Mouse (Mus musculus) kidney, embryonic 15.5 days (tissue): ENCODE results near the gene Eif4e2. TPM values are rescaled to one million over a fixed set of nuclear protein-coding genes. Genes with fewer than 3 reads are reported as not detected.

Experiments
- ATAC-seq: fragments of 200-750 bp; cut with Nextera tagmentation; replicated peaks from 2 replicates; pipeline ENCODE4 v1.8.0; 2017; ENCODE audit warnings: moderate TSS enrichment; ENCODE audit not compliant: low FRiP score
- H3K27ac ChIP-seq: fragments of 300-500 bp; sonication (generic); 2 replicates; pipeline ENCODE4 v1.5.1; 2015; ENCODE audit warnings: mild to moderate bottlenecking, inconsistent platforms
- H3K27me3 ChIP-seq: fragments of 300-500 bp; sonication (generic); 2 replicates; pipeline ENCODE4 v1.6.1; 2015; ENCODE audit warnings: inconsistent platforms
- H3K36me3 ChIP-seq: fragments of 300-500 bp; sonication (generic); 2 replicates; pipeline ENCODE4 v1.6.1; 2015; ENCODE audit warnings: inconsistent platforms
- H3K4me1 ChIP-seq: fragments of 300-500 bp; sonication (generic); 2 replicates; pipeline ENCODE4 v1.6.1; 2015; ENCODE audit warnings: inconsistent platforms
- H3K4me2 ChIP-seq: fragments of 300-500 bp; sonication (generic); 2 replicates; pipeline ENCODE4 v1.6.1; 2015; ENCODE audit warnings: moderate library complexity, mild to moderate bottlenecking, inconsistent platforms
- H3K4me3 ChIP-seq: fragments of 300-500 bp; sonication (generic); replicated peaks from 2 replicates; pipeline ENCODE4 v1.5.1; 2015; ENCODE audit warnings: mild to moderate bottlenecking, inconsistent platforms
- H3K9ac ChIP-seq: fragments of 300-500 bp; sonication (generic); 2 replicates; pipeline ENCODE4 v1.6.1; 2015; ENCODE audit warnings: mild to moderate bottlenecking, inconsistent platforms
- H3K9me3 ChIP-seq: fragments of 300-500 bp; sonication (generic); replicated peaks from 2 replicates; pipeline ENCODE4 v1.6.1; 2016; ENCODE audit warnings: inconsistent platforms
- WGBS: fragments of 180-500 bp; shearing (Covaris S2); methylation state at CpG from one replicate; pipeline ENCODE4 v1.1.7; 2015; ENCODE audit warnings: mixed read lengths; 5-methylcytosine and 5-hydroxymethylcytosine counted together
- polyA plus RNA-seq: library from polyadenylated mRNA; unstranded; fragments of >200 nt; fragmentation: Nextera tagmentation; extraction: Ambion mirVana; gene quantifications from 2 replicates; pipeline ENCODE4 v1.2.1, GENCODE M21; 2015

Gene Eif4e2
- polyA plus RNA-seq, result 164 and 168 TPM in 2 replicates

DNA sequence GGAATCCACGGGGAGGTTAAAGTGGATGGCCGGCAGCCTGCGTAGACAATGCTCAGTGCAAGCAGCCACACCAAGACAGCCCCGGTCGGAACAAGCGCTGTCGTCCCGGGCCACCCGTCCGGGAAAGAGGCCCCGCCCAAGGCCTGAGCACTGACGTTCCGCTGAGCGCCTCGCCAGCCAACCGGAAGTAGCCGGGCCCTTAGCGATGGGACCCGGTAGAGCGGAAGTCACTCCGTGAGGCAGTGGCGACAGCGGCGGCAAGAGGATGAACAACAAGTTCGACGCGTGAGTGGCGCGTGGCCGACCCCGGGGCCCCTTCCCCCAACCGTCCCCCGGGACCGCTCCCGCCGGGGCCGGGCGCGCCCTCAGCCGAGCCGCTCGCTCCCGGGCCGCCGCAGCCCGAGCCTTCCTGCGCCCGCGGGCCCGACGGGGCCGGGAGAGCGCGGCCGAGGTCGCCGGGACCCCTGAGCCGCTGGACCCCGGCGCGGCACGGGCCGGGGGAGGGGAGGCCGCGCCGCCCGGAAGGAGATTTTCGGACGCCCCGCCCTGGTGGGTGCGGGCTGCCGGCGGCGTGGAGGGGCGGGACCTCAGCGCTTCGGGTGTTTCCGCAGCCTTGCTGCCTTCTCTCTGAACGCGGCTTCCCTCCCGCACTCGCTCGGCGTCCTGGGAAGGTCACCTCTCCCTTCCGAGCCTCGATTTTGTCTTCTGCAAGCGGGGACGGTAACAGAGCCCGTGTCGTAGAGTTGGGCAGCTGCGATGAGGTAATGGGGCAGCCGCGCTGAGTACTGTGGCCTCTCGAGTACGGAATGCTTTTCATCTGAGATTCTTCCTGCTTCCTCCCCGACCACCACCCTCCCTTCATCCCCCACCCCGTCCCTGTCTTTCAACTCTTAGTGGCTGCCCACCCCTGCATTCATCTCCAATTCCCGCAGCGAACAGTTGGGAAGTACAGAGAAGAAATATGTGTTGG lies at the start of gene Eif4e2:
TSS of gene Eif4e2 (plus strand) at position 180 of the 970 bp plus-strand sequence.
- H3K36me3 ChIP-seq, result peaks cover 9% of the 10 kb centered on the region; the same call in 1 of the 2 replicates
- H3K4me3 ChIP-seq, result peak within 1 kb of the TSS; percentile 91
- H3K27ac ChIP-seq, result peak within 1 kb of the TSS; percentile 100
- peak; percentile 97 for ATAC-seq
- H3K9ac ChIP-seq, result peak within 1 kb of the TSS; percentile 99
- WGBS, result under 1% methylated on average over 86 of the region's 99 CpGs
- no peaks in the 10 kb centered on the region for H3K9me3 ChIP-seq
- peaks cover 37% of the 10 kb centered on the region for H3K4me1 ChIP-seq
- H3K4me2 ChIP-seq, result peak within 1 kb of the TSS; percentile 69
- no peaks in the 10 kb centered on the region for H3K27me3 ChIP-seq

- Histone ChIP-seq H3K4me1 (peaks cover 6% of the 10 kb centered on the region), H3K4me2 (no peak overlapping the region), H3K9me3 (no peaks in the 10 kb centered on the region), H3K27ac (no peak overlapping the region), H3K27me3 (peaks cover 90% of the 10 kb centered on the region), H3K36me3 (no peaks in the 10 kb centered on the region), H3K9ac (no peak overlapping the region), H3K4me3 (no peak overlapping the region)
- WGBS, result 22% methylated on average over 11 of the region's 11 CpGs
- 0 out of 2 replicates have a peak, but pooled peaks have one; percentile 36 for ATAC-seq
These were observed 49.4 kb upstream of the Eif4e2 start for GRCm38 (mm10) chr1:87164164-87164795.

DNA sequence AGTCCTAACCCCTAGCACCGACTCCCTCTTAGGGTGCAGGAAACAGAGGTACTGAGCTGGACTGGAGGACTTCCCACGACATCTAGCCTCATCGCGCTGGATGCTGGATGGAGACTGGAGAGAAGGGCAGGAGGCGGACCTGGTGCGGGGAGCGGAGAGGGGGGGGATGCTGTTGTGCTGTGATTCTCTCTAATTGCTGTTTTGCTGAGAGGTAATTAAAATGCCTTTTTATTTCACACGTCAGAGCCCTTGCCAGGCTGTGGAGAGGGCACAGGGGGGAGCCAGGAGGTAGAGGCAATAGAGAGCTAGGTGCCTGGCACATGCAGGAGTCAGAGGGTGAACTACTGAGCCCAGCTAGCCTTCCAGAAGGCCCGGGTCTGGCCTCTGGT lies 48.9 kb upstream of the Eif4e2 start:
- Histone ChIP-seq H3K36me3 (no peaks in the 10 kb centered on the region), H3K9me3 (no peaks in the 10 kb centered on the region), H3K27ac (no peak overlapping the region), H3K4me3 (no peak overlapping the region), H3K4me1 (peaks cover 8% of the 10 kb centered on the region), H3K9ac (no peak overlapping the region), H3K4me2 (no peak overlapping the region), H3K27me3 (peaks cover 93% of the 10 kb centered on the region)
- no peak for ATAC-seq
- WGBS, result 37% methylated on average over 9 of the region's 9 CpGs

DNA sequence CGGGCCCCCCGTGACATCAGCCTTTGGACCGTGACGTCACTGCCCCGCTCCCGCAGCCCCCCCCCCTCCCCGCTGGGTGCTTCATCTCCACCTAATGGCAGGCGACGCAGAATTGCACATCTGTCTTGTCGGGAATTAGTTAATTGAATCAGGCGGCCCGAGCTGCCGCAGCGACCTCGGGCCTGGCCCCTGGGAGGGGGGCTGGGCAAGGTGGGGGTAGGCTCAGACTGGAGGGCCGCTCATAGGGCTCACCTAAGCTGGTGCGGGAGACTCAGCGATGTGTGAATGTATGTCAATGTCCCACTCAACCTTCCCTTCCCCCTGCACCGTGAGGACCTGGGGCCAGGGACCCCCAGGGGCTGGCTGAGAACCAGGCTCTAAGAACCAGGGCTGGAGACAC lies 43.3 kb upstream of the Eif4e2 start:
- Histone ChIP-seq H3K9me3 (no peaks in the 10 kb centered on the region), H3K27ac (no peak overlapping the region), H3K4me3 (no peak overlapping the region), H3K36me3 (no peaks in the 10 kb centered on the region), H3K27me3 (peaks cover 85% of the 10 kb centered on the region), H3K9ac (no peak overlapping the region), H3K4me1 (peaks cover 29% of the 10 kb centered on the region), H3K4me2 (peak overlapping the region; percentile 33)
- 9% methylated on average over 18 of the region's 19 CpGs for WGBS
- no peak for ATAC-seq

- H3K9me3 ChIP-seq, result no peaks in the 10 kb centered on the region
- peaks cover 77% of the 10 kb centered on the region for H3K27me3 ChIP-seq
- no peak for ATAC-seq
- peaks cover 38% of the 10 kb centered on the region for H3K4me1 ChIP-seq
- 96% methylated on average over 1 of the region's 1 CpGs for WGBS
- H3K4me2 ChIP-seq, result no peak overlapping the region
- no peak overlapping the region for H3K4me3 ChIP-seq
- no peak overlapping the region for H3K27ac ChIP-seq
- no peaks in the 10 kb centered on the region for H3K36me3 ChIP-seq
- H3K9ac ChIP-seq, result no peak overlapping the region
These were observed 42.4 kb upstream of the Eif4e2 start for GRCm38 (mm10) chr1:87171312-87171711.

DNA sequence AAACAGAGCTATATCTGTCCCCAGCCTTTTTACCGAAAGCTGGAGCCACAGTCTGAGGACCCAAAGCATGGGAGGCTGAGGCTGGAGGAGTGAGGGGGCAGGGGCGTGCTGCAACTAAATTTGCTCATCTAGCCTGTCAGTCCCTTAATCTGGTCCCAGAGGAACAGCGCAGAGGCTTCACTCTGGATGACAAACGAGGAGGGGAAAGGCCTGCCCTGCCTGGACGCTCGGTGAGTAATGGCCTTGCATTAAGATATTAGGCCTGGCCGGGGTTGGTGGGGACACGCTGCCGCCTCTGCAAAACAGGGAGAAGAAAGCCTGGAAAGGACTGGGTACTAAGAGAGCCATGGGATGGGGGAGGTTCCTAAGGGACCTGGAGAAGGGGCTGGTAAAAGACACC lies 41.4 kb upstream of the Eif4e2 start:
- Histone ChIP-seq H3K4me1 (peaks cover 39% of the 10 kb centered on the region), H3K4me2 (no peak overlapping the region), H3K27ac (no peak overlapping the region), H3K4me3 (no peak overlapping the region), H3K9me3 (no peaks in the 10 kb centered on the region), H3K9ac (no peak overlapping the region), H3K27me3 (peaks cover 70% of the 10 kb centered on the region), H3K36me3 (no peaks in the 10 kb centered on the region)
- no peak for ATAC-seq
- 40% methylated on average over 9 of the region's 9 CpGs for WGBS

DNA sequence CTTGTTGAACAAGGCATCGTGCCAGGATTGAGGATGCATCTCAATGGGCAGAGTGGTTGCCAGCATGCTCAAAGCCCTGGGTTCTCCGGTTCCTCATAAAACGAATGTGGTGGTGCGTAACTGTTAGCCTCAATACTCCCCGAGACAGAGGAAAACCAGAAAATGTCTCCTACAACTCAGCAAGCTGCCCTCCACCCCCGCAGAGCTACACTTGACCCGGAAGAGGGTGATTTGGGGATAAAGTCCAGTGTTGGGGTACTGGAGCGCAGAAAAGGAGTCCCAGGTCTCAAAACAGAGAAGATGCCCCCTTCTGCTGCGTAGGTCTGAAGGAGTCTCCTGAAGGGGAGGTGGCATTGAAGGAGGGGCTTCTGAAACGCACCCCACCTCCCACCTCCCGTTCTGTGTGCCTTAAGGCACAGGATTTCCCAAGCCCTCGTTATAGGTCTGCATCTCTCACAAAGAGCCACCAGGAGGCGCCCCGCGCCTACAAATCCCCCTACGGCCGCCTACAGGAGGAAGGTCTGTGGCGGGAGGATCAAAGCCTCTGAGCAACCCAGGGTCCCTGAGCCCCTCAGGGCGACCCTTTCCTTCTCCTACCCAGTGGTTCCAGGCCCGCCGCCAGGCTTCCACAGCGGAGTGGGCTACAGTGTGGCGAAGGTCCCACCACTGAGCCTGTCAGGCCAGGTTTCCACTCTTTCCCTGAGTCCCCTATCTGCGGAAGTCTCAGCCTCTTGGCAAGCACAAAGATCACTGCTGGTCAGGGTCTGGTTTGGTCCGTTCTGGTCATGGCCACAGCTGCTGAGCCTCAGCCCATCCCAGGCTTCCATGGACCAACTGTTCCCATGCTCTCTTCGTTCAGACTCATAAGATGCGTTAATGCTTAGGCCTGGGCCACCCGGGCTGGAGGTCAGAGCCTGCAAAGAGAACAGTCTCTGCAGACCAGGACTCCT lies 39.4 kb upstream of the Eif4e2 start:
- no peaks in the 10 kb centered on the region for H3K9me3 ChIP-seq
- H3K4me2 ChIP-seq, result peak overlapping the region; percentile 45
- no peak overlapping the region for H3K27ac ChIP-seq
- H3K4me3 ChIP-seq, result no peak overlapping the region
- no peak overlapping the region for H3K9ac ChIP-seq
- H3K27me3 ChIP-seq, result peaks cover 53% of the 10 kb centered on the region
- WGBS, result 21% methylated on average over 28 of the region's 28 CpGs
- H3K4me1 ChIP-seq, result peaks cover 39% of the 10 kb centered on the region
- ATAC-seq, result peak; percentile 23; the same call in 1 of the 2 replicates
- H3K36me3 ChIP-seq, result no peaks in the 10 kb centered on the region

- H3K27me3 ChIP-seq, result peaks cover 44% of the 10 kb centered on the region
- WGBS, result 3% methylated on average over 11 of the region's 11 CpGs
- H3K4me3 ChIP-seq, result no peak overlapping the region
- H3K9ac ChIP-seq, result no peak overlapping the region
- no peaks in the 10 kb centered on the region for H3K9me3 ChIP-seq
- H3K36me3 ChIP-seq, result no peaks in the 10 kb centered on the region
- ATAC-seq, result peak; percentile 83
- no peak overlapping the region for H3K27ac ChIP-seq
- peaks cover 28% of the 10 kb centered on the region for H3K4me1 ChIP-seq
- peak overlapping the region; percentile 33 for H3K4me2 ChIP-seq
These were observed 37.8 kb upstream of the Eif4e2 start for GRCm38 (mm10) chr1:87175852-87176292.

DNA sequence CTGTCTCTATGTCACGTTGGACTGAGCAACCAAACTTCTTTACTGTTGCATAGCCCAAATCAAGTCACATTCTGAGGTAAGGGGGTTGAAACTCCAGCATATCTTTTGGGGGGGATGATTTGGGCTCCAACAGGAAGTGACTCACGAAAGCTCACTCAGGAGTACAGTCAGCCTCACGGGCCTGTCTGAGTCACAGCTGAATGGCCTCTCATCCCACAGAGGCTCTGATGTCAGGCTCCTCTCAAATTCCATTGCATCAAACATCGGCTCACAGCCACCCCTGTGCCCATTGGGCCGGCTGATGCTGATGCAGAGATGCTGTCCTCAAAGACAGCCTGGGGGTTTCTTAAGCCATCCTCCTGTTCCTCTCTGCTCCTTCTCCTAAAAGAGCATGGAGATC lies 32.8 kb upstream of the Eif4e2 start:
- H3K27ac ChIP-seq, result no peak overlapping the region
- no peaks in the 10 kb centered on the region for H3K9me3 ChIP-seq
- H3K4me3 ChIP-seq, result no peak overlapping the region
- no peak for ATAC-seq
- peaks cover 30% of the 10 kb centered on the region for H3K4me1 ChIP-seq
- no peaks in the 10 kb centered on the region for H3K36me3 ChIP-seq
- no peak overlapping the region for H3K9ac ChIP-seq
- no peak overlapping the region for H3K4me2 ChIP-seq
- WGBS, result 23% methylated on average over 5 of the region's 5 CpGs
- H3K27me3 ChIP-seq, result peaks cover 59% of the 10 kb centered on the region

- Histone ChIP-seq H3K4me2 (no peak within 1 kb of the TSS), H3K4me1 (peaks cover 36% of the 10 kb centered on the region), H3K36me3 (no peaks in the 10 kb centered on the region), H3K27me3 (peaks cover 74% of the 10 kb centered on the region), H3K9ac (no peak within 1 kb of the TSS), H3K9me3 (no peaks in the 10 kb centered on the region), H3K27ac (no peak within 1 kb of the TSS), H3K4me3 (no peak within 1 kb of the TSS)
- ATAC-seq, result no peak
- WGBS, result 26% methylated on average over 9 of the region's 9 CpGs
These were observed 30.7 kb upstream of the Eif4e2 start, which contains the start of gene Prss56 for GRCm38 (mm10) chr1:87183013-87183412. TSS of gene Prss56 (plus strand) at chr1:87183313.

DNA sequence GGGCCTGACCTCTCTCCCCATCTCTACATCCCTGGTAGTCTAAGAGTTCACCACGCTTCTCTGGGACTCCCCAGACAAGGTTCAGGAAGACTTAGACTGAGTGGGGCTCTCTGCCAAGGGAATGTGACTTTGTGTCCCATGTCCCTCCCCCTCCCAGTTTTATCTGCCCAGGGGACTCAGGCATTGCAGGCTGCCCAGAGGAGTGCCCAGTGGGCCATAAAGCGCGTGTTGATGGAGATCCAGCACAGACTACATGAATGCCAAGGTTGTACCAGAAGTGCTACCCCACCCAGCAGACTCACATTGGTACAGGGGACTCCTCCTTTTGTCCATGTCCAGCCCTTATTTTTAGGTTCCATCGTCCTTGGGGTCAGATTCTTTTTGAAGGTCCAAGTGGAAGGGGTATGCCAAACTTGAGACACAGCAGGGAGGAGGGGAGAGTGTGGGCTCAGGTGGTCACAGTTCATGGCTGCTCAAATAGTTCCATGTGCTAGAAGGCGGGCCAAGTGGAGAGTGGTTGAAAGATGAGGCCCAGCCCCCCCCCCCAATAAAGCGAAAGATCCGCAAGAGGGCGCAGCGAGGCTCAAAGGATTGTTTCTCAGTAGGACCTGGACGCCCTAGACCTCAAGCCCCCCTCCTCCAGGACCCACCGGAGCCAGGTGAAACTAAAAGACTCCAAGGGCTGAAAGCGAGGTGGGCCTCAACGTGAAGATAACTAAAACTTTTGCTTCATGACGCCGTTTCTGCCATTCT lies 29.5 kb upstream of the Eif4e2 start:
- peak overlapping the region; percentile 45 for H3K4me2 ChIP-seq
- H3K36me3 ChIP-seq, result no peaks in the 10 kb centered on the region
- H3K9ac ChIP-seq, result no peak overlapping the region
- no peak for ATAC-seq
- peak overlapping the region; percentile 13; the same call in 1 of the 2 replicates for H3K4me3 ChIP-seq
- 28% methylated on average over 15 of the region's 15 CpGs for WGBS
- H3K9me3 ChIP-seq, result no peaks in the 10 kb centered on the region
- peaks cover 36% of the 10 kb centered on the region for H3K4me1 ChIP-seq
- no peak overlapping the region for H3K27ac ChIP-seq
- H3K27me3 ChIP-seq, result peaks cover 85% of the 10 kb centered on the region
